Mouse (Mus musculus) embryonic facial prominence, embryonic 15.5 days (tissue): ENCODE measurements around the gene Tspo. TPM values are rescaled to one million over a fixed set of nuclear protein-coding genes. Genes with fewer than 3 reads are reported as not detected.

Experiments used
- ATAC-seq: fragments of 200-750 bp; cut with Nextera tagmentation; 2 replicates; pipeline ENCODE4 v1.8.0; 2017; ENCODE audit warnings: low read depth, moderate TSS enrichment; ENCODE audit not compliant: insufficient number of reproducible peaks, low FRiP score, low TSS enrichment
- H3K27ac ChIP-seq: fragments of 300-500 bp; sonication (generic); replicated peaks from 2 replicates; pipeline ENCODE4 v1.5.1; 2015; ENCODE audit warnings: mild to moderate bottlenecking, inconsistent platforms
- H3K27me3 ChIP-seq: fragments of 300-500 bp; sonication (generic); 2 replicates; pipeline ENCODE4 v1.6.1; 2015; ENCODE audit warnings: inconsistent platforms
- H3K36me3 ChIP-seq: fragments of 300-500 bp; sonication (generic); 2 replicates; pipeline ENCODE4 v1.6.1; 2015; ENCODE audit warnings: mild to moderate bottlenecking, inconsistent platforms
- H3K4me1 ChIP-seq: fragments of 300-500 bp; sonication (generic); 2 replicates; pipeline ENCODE4 v1.6.1; 2015; ENCODE audit warnings: inconsistent platforms
- H3K4me2 ChIP-seq: fragments of 300-500 bp; sonication (generic); replicated peaks from 2 replicates; pipeline ENCODE4 v1.6.1; 2015; ENCODE audit warnings: mild to moderate bottlenecking, inconsistent platforms
- H3K4me3 ChIP-seq: fragments of 300-500 bp; sonication (generic); replicated peaks from 2 replicates; pipeline ENCODE4 v1.5.1; 2015; ENCODE audit warnings: mild to moderate bottlenecking, inconsistent platforms
- H3K9ac ChIP-seq: fragments of 300-500 bp; sonication (generic); 2 replicates; pipeline ENCODE4 v1.6.1; 2015; ENCODE audit warnings: inconsistent platforms
- H3K9me3 ChIP-seq: fragments of 300-500 bp; sonication (generic); replicated peaks from 2 replicates; pipeline ENCODE4 v1.6.1; 2016; ENCODE audit warnings: inconsistent platforms
- WGBS: fragments of 180-500 bp; shearing (Covaris S2); methylation state at CpG from one replicate; pipeline ENCODE4 v1.1.7; 2015; 5-methylcytosine and 5-hydroxymethylcytosine counted together
- polyA plus RNA-seq: library from polyadenylated mRNA; unstranded; fragments of >200 nt; fragmentation: Nextera tagmentation; extraction: Ambion mirVana; gene quantifications from 2 replicates; pipeline ENCODE4 v1.2.1, GENCODE M21; 2015

The Tspo gene
- polyA plus RNA-seq, 1 experiment from 2014 or later, result 66.7 TPM

- no peak overlapping the region for H3K9ac ChIP-seq
- 93% methylated on average over 7 of the region's 7 CpGs for WGBS
- no peak for ATAC-seq
These were observed 17.4 kb upstream of the Tspo start for GRCm38 (mm10) chr15:83546029-83546428.

GRCm38 (mm10) chr15:83547144-83547543, 16.2 kb upstream of the Tspo start:
- H3K27me3 ChIP-seq, result no peaks in the 10 kb centered on the region
- H3K9me3 ChIP-seq, result no peaks in the 10 kb centered on the region
- H3K4me3 ChIP-seq, result no peak overlapping the region
- WGBS, result 91% methylated on average over 8 of the region's 8 CpGs
- no peak for ATAC-seq
- no peak overlapping the region for H3K9ac ChIP-seq
- H3K27ac ChIP-seq, result no peak overlapping the region
- peaks cover 66% of the 10 kb centered on the region for H3K36me3 ChIP-seq
- H3K4me2 ChIP-seq, result no peak overlapping the region
- no peaks in the 10 kb centered on the region for H3K4me1 ChIP-seq

More at GRCm38 (mm10) chr15:83546029-83546428, 17.4 kb upstream of the Tspo start:
- no peaks in the 10 kb centered on the region for H3K27me3 ChIP-seq
- H3K4me2 ChIP-seq, result no peak overlapping the region
- H3K27ac ChIP-seq, result no peak overlapping the region
- peaks cover 57% of the 10 kb centered on the region for H3K36me3 ChIP-seq
- H3K9me3 ChIP-seq, result no peaks in the 10 kb centered on the region
- H3K4me1 ChIP-seq, result no peaks in the 10 kb centered on the region
- H3K4me3 ChIP-seq, result no peak overlapping the region

- Histone ChIP-seq H3K36me3 (peaks cover 72% of the 10 kb centered on the region), H3K27me3 (no peaks in the 10 kb centered on the region), H3K9me3 (no peaks in the 10 kb centered on the region), H3K4me3 (no peak overlapping the region), H3K4me1 (peaks cover 11% of the 10 kb centered on the region), H3K4me2 (no peak overlapping the region), H3K27ac (no peak overlapping the region), H3K9ac (no peak overlapping the region)
- no peak for ATAC-seq
- WGBS, result 61% methylated on average over 2 of the region's 2 CpGs
These were observed 13.3 kb upstream of the Tspo start for GRCm38 (mm10) chr15:83550137-83550536.

- H3K27me3 ChIP-seq, result no peaks in the 10 kb centered on the region
- peaks cover 37% of the 10 kb centered on the region for H3K36me3 ChIP-seq
- no peak overlapping the region for H3K4me2 ChIP-seq
- no peak for ATAC-seq
- peaks cover 15% of the 10 kb centered on the region for H3K4me1 ChIP-seq
- no peaks in the 10 kb centered on the region for H3K9me3 ChIP-seq
- no peak overlapping the region for H3K9ac ChIP-seq
- H3K27ac ChIP-seq, result no peak overlapping the region
- H3K4me3 ChIP-seq, result no peak overlapping the region
These were observed 9.6 kb upstream of the Tspo start for GRCm38 (mm10) chr15:83553831-83554230.

GRCm38 (mm10) chr15:83555161-83555974, 8.0 kb upstream of the Tspo start:
- Histone ChIP-seq H3K9me3 (no peaks in the 10 kb centered on the region), H3K36me3 (peaks cover 21% of the 10 kb centered on the region), H3K27me3 (no peaks in the 10 kb centered on the region), H3K4me1 (peaks cover 15% of the 10 kb centered on the region), H3K27ac (peak overlapping the region; percentile 85), H3K4me3 (peak overlapping the region; percentile 72), H3K9ac (peak overlapping the region; percentile 72), H3K4me2 (peak overlapping the region; percentile 86)
- WGBS, result under 1% methylated on average over 74 of the region's 74 CpGs
- ATAC-seq, result peak; percentile 84

- ATAC-seq, result no peak
- no peak overlapping the region for H3K9ac ChIP-seq
- H3K9me3 ChIP-seq, result no peaks in the 10 kb centered on the region
- H3K4me2 ChIP-seq, result no peak overlapping the region
- 43% methylated on average over 5 of the region's 5 CpGs for WGBS
- no peak overlapping the region for H3K27ac ChIP-seq
- peaks cover 24% of the 10 kb centered on the region for H3K4me1 ChIP-seq
- no peaks in the 10 kb centered on the region for H3K36me3 ChIP-seq
- no peak overlapping the region for H3K4me3 ChIP-seq
- H3K27me3 ChIP-seq, result no peaks in the 10 kb centered on the region
These were observed 2.4 kb upstream of the Tspo start for GRCm38 (mm10) chr15:83560941-83561477.

GRCm38 (mm10) chr15:83562626-83563270, 644 bp upstream of the Tspo start:
- Histone ChIP-seq H3K27me3 (no peaks in the 10 kb centered on the region), H3K4me1 (peaks cover 22% of the 10 kb centered on the region), H3K4me2 (peak overlapping the region; percentile 95), H3K9me3 (no peaks in the 10 kb centered on the region), H3K4me3 (peak overlapping the region; percentile 47), H3K27ac (peak overlapping the region; percentile 71), H3K9ac (no peak overlapping the region), H3K36me3 (no peaks in the 10 kb centered on the region)
- 29% methylated on average over 15 of the region's 15 CpGs for WGBS
- peak; percentile 81 for ATAC-seq

- peaks cover 22% of the 10 kb centered on the region for H3K4me1 ChIP-seq
- peak overlapping the region; percentile 95 for H3K4me2 ChIP-seq
- peak overlapping the region; percentile 71 for H3K27ac ChIP-seq
- H3K27me3 ChIP-seq, result no peaks in the 10 kb centered on the region
- WGBS, result 3% methylated on average over 27 of the region's 27 CpGs
- H3K36me3 ChIP-seq, result no peaks in the 10 kb centered on the region
- peak overlapping the region; percentile 47 for H3K4me3 ChIP-seq
- peak overlapping the region; percentile 46 for H3K9ac ChIP-seq
- H3K9me3 ChIP-seq, result no peaks in the 10 kb centered on the region
- no peak for ATAC-seq
These were observed 662 bp downstream of the Tspo start for GRCm38 (mm10) chr15:83563857-83564651.

GRCm38 (mm10) chr15:83565434-83565833, 2.0 kb downstream of the Tspo start:
- Histone ChIP-seq H3K4me3 (no peak overlapping the region), H3K4me2 (no peak overlapping the region)

GRCm38 (mm10) chr15:83566006-83566405, 2.6 kb downstream of the Tspo start:
- no peak for ATAC-seq
- no peaks in the 10 kb centered on the region for H3K27me3 ChIP-seq
- WGBS, result 69% methylated on average over 5 of the region's 5 CpGs

More at GRCm38 (mm10) chr15:83565434-83565833, 2.0 kb downstream of the Tspo start:
- no peak overlapping the region for H3K27ac ChIP-seq
- ATAC-seq, result no peak
- H3K9me3 ChIP-seq, result no peaks in the 10 kb centered on the region
- WGBS, result 88% methylated on average over 3 of the region's 3 CpGs
- H3K27me3 ChIP-seq, result no peaks in the 10 kb centered on the region
- H3K9ac ChIP-seq, result no peak overlapping the region
- no peaks in the 10 kb centered on the region for H3K36me3 ChIP-seq
- H3K4me1 ChIP-seq, result peaks cover 22% of the 10 kb centered on the region

GRCm38 (mm10) chr15:83567728-83568127, 4.3 kb downstream of the Tspo start:
- H3K9me3 ChIP-seq, result no peaks in the 10 kb centered on the region
- no peaks in the 10 kb centered on the region for H3K27me3 ChIP-seq
- H3K36me3 ChIP-seq, result no peaks in the 10 kb centered on the region
- no peak overlapping the region for H3K27ac ChIP-seq
- H3K4me1 ChIP-seq, result peaks cover 19% of the 10 kb centered on the region
- no peak overlapping the region for H3K9ac ChIP-seq
- no peak overlapping the region for H3K4me2 ChIP-seq
- WGBS, result 80% methylated on average over 3 of the region's 3 CpGs
- H3K4me3 ChIP-seq, result no peak overlapping the region
- ATAC-seq, result no peak

More at GRCm38 (mm10) chr15:83566006-83566405, 2.6 kb downstream of the Tspo start:
- H3K9me3 ChIP-seq, result no peaks in the 10 kb centered on the region
- no peaks in the 10 kb centered on the region for H3K36me3 ChIP-seq
- no peak overlapping the region for H3K27ac ChIP-seq
- no peak overlapping the region for H3K9ac ChIP-seq
- no peak overlapping the region for H3K4me2 ChIP-seq
- no peak overlapping the region for H3K4me3 ChIP-seq
- peaks cover 22% of the 10 kb centered on the region for H3K4me1 ChIP-seq
